ENCODE assay signal across 9 mouse cellular contexts in genomic region chr1:162206998-162207707, GRCm38 (mm10).
DNase-seq lines count a peak whose midpoint lies in the region; ATAC-seq and TF ChIP-seq lines count a peak whose summit lies in the region.
"Had no signal": no experiment of that assay in that cellular context is flagged by ENCODE, and none has a peak within 500 bp of the region (broad histone marks: within the 10 kb centered on the region; RNA-seq: fewer than 3 reads in every experiment).

No protein-coding gene starts in this region.

- no peaks in the 10 kb centered on the region for H3K27me3 ChIP-seq in hindbrain, postnatal 0 days (ENCODE audit: insufficient read depth, low read length)
- peaks cover 17% of the 10 kb centered on the region; the same call in 1 of the 2 replicates for H3K27me3 ChIP-seq in hindbrain, embryonic 13.5 days
- H3K27me3 ChIP-seq in forebrain, embryonic 13.5 days = no peaks in the 10 kb centered on the region
- no peaks in the 10 kb centered on the region for H3K27me3 ChIP-seq in forebrain, postnatal 0 days (ENCODE audit: insufficient read depth, low read length)
- no peaks in the 10 kb centered on the region for H3K27me3 ChIP-seq in forebrain, embryonic 14.5 days (replicated peaks; ENCODE audit: control insufficient read depth, insufficient read depth, low read length)

- H3K9me3 ChIP-seq in hindbrain, postnatal 0 days (ENCODE audit: low read length) = no peaks in the 10 kb centered on the region
- H3K9me3 ChIP-seq in hindbrain, embryonic 13.5 days = no peaks in the 10 kb centered on the region
- H3K9me3 ChIP-seq in forebrain, embryonic 13.5 days (replicated peaks) = no peaks in the 10 kb centered on the region
- H3K9me3 ChIP-seq in forebrain, postnatal 0 days (ENCODE audit: low read length) = no peaks in the 10 kb centered on the region
- H3K9me3 ChIP-seq in forebrain, embryonic 14.5 days (replicated peaks; ENCODE audit: control insufficient read depth, low read length) = no peaks in the 10 kb centered on the region
- H3K9me3 ChIP-seq: midbrain, embryonic 12.5 days had no signal

- no peak for DNase-seq in hindbrain, postnatal 0 days (ENCODE audit: low spot score)
- peak; percentile 22 to 51 for DNase-seq in heart, postnatal 36 days
- peak; percentile 62 for DNase-seq in lung, postnatal 36 days
- no peak for DNase-seq in forebrain, postnatal 0 days
- no peak for DNase-seq in forebrain, embryonic 14.5 days (ENCODE audit: low spot score)

- H3K4me1 ChIP-seq in hindbrain, postnatal 0 days (ENCODE audit: insufficient read depth, low read length) = peaks cover 14% of the 10 kb centered on the region
- peaks cover 16% of the 10 kb centered on the region for H3K4me1 ChIP-seq in hindbrain, embryonic 13.5 days (replicated peaks)
- H3K4me1 ChIP-seq in bone marrow macrophage, adult 2 months (ENCODE audit: control insufficient read depth, insufficient read depth, low read length) = peaks cover 18% of the 10 kb centered on the region
- peaks cover 13% of the 10 kb centered on the region for H3K4me1 ChIP-seq in forebrain, embryonic 13.5 days
- 0 out of 2 replicates have a peak, but pooled peaks cover 8% of the 10 kb centered on the region for H3K4me1 ChIP-seq in forebrain, postnatal 0 days (ENCODE audit: insufficient read depth)
- H3K4me1 ChIP-seq in forebrain, embryonic 14.5 days (ENCODE audit: control insufficient read depth, insufficient read depth, low read length) = peaks cover 7% of the 10 kb centered on the region

- peak overlapping the region; percentile 5; the same call in 1 of the 2 replicates for H3K4me2 ChIP-seq in hindbrain, postnatal 0 days (ENCODE audit: low read depth, low read length)
- H3K4me2 ChIP-seq in hindbrain, embryonic 13.5 days = no peak overlapping the region
- H3K4me2 ChIP-seq in forebrain, embryonic 13.5 days = no peak overlapping the region
- H3K4me2 ChIP-seq in forebrain, postnatal 0 days (ENCODE audit: low read depth) = no peak overlapping the region
- no peak overlapping the region for H3K4me2 ChIP-seq in forebrain, embryonic 14.5 days (ENCODE audit: low read length)
- H3K4me2 ChIP-seq: midbrain, embryonic 12.5 days had no signal

- H3K36me3 ChIP-seq in hindbrain, postnatal 0 days (ENCODE audit: insufficient read depth, low read length) = no peaks in the 10 kb centered on the region
- H3K36me3 ChIP-seq in hindbrain, embryonic 13.5 days = no peaks in the 10 kb centered on the region
- H3K36me3 ChIP-seq in forebrain, embryonic 13.5 days (ENCODE audit: poor library complexity, severe bottlenecking) = no peaks in the 10 kb centered on the region
- H3K36me3 ChIP-seq in forebrain, postnatal 0 days (ENCODE audit: insufficient read depth) = no peaks in the 10 kb centered on the region
- H3K36me3 ChIP-seq in forebrain, embryonic 14.5 days (ENCODE audit: control insufficient read depth, insufficient read depth, low read length) = no peaks in the 10 kb centered on the region
- H3K36me3 ChIP-seq: midbrain, embryonic 12.5 days had no signal

- no peak for TF ChIP-seq POLR2A in bone marrow macrophage, adult 2 months (IDR thresholded peaks at IDR 0.05; ENCODE audit: borderline replicate concordance, low read depth, low read length)

- H3K27ac ChIP-seq in hindbrain, postnatal 0 days = no peak overlapping the region
- no peak overlapping the region for H3K27ac ChIP-seq in hindbrain, embryonic 13.5 days
- peak overlapping the region; percentile 96 for H3K27ac ChIP-seq in bone marrow macrophage, adult 2 months (ENCODE audit: insufficient read depth, low read depth, low read length)
- no peak overlapping the region for H3K27ac ChIP-seq in forebrain, embryonic 13.5 days
- H3K27ac ChIP-seq in forebrain, postnatal 0 days (ENCODE audit: low read depth, low read length) = no peak overlapping the region
- H3K27ac ChIP-seq in forebrain, embryonic 14.5 days (ENCODE audit: low read depth, low read length) = no peak overlapping the region
- H3K27ac ChIP-seq: midbrain, embryonic 12.5 days had no signal

- 77% methylated on average over 12 of the region's 12 CpGs for WGBS in hindbrain, postnatal 0 days
- WGBS in hindbrain, embryonic 13.5 days = 75% methylated on average over 12 of the region's 12 CpGs
- WGBS in forebrain, embryonic 13.5 days = 74% methylated on average over 12 of the region's 12 CpGs
- 63% methylated on average over 12 of the region's 12 CpGs for WGBS in forebrain, postnatal 0 days
- 67% methylated on average over 12 of the region's 12 CpGs for WGBS in forebrain, embryonic 14.5 days

- no peak for ATAC-seq in hindbrain, postnatal 0 days
- ATAC-seq in hindbrain, embryonic 13.5 days (ENCODE audit: low FRiP score) = no peak
- ATAC-seq in forebrain, embryonic 13.5 days = no peak
- no peak for ATAC-seq in forebrain, postnatal 0 days
- no peak for ATAC-seq in forebrain, embryonic 14.5 days

- no peak for TF ChIP-seq CTCF in hindbrain, postnatal 0 days (IDR thresholded peaks at IDR 0.05; ENCODE audit: low read depth)
- TF ChIP-seq CTCF in bone marrow macrophage, adult 2 months (IDR thresholded peaks at IDR 0.05; ENCODE audit: low read depth, low read length) = no peak
- no peak for TF ChIP-seq CTCF in forebrain, postnatal 0 days (IDR thresholded peaks at IDR 0.05; ENCODE audit: low read depth)

- H3K4me3 ChIP-seq in hindbrain, postnatal 0 days (ENCODE audit: low read length) = no peak overlapping the region
- H3K4me3 ChIP-seq in hindbrain, embryonic 13.5 days = no peak overlapping the region
- H3K4me3 ChIP-seq in bone marrow macrophage, adult 2 months (ENCODE audit: insufficient read depth, low read length) = peak overlapping the region; percentile 42
- no peak overlapping the region for H3K4me3 ChIP-seq in forebrain, embryonic 13.5 days
- H3K4me3 ChIP-seq in forebrain, postnatal 0 days (ENCODE audit: low read depth, low read length) = no peak overlapping the region
- no peak overlapping the region for H3K4me3 ChIP-seq in forebrain, embryonic 14.5 days (ENCODE audit: low read depth, low read length)
- H3K4me3 ChIP-seq: midbrain, embryonic 12.5 days had no signal

- H3K9ac ChIP-seq in hindbrain, postnatal 0 days (replicated peaks; ENCODE audit: low read length) = no peak overlapping the region
- H3K9ac ChIP-seq in hindbrain, embryonic 13.5 days = no peak overlapping the region
- H3K9ac ChIP-seq in forebrain, embryonic 13.5 days = no peak overlapping the region
- no peak overlapping the region for H3K9ac ChIP-seq in forebrain, postnatal 0 days
- H3K9ac ChIP-seq in forebrain, embryonic 14.5 days (ENCODE audit: low read length) = no peak overlapping the region
- H3K9ac ChIP-seq: midbrain, embryonic 12.5 days had no signal

- intact Hi-C loops in heart, postnatal 36 days (cut with DNase I) = no loop called here

Comparison
In these comparisons a context has a peak if more than half of its experiments do, and no peak if none do; other contexts are left out.
1. DNase-seq: peak in heart, postnatal 36 days (2 of 2) and lung, postnatal 36 days (single experiment); none in hindbrain, postnatal 0 days (single experiment), forebrain, postnatal 0 days (single experiment) and forebrain, embryonic 14.5 days (single experiment).